Mouse (Mus musculus) hindbrain, embryonic 13.5 days (tissue): ENCODE measurements at regions not wholly inside any gene's neighbourhood (a gene's known extent, or its start where the extent isn't known, plus 50 kb on each side); places are given as distances from the start of the nearest gene placed in this dataset.

Experiments used
- ATAC-seq: fragments of 200-750 bp; cut with Nextera tagmentation; 2 replicates; pipeline ENCODE4 v1.8.0; 2017; ENCODE audit warnings: moderate TSS enrichment; ENCODE audit not compliant: low FRiP score
- H3K27ac ChIP-seq: fragments of 300-500 bp; sonication (generic); 2 replicates; pipeline ENCODE4 v1.5.1; 2015; ENCODE audit warnings: inconsistent platforms, mild to moderate bottlenecking, moderate library complexity
- H3K27me3 ChIP-seq: fragments of 300-500 bp; sonication (generic); 2 replicates; pipeline ENCODE4 v1.6.1; 2015; ENCODE audit warnings: mild to moderate bottlenecking, inconsistent platforms
- H3K36me3 ChIP-seq: fragments of 300-500 bp; sonication (generic); 2 replicates; pipeline ENCODE4 v1.6.1; 2015; ENCODE audit warnings: mild to moderate bottlenecking, inconsistent platforms
- H3K4me1 ChIP-seq: fragments of 300-500 bp; sonication (generic); replicated peaks from 2 replicates; pipeline ENCODE4 v1.6.1; 2015; ENCODE audit warnings: inconsistent platforms
- H3K4me2 ChIP-seq: fragments of 300-500 bp; sonication (generic); 2 replicates; pipeline ENCODE4 v1.6.1; 2015; ENCODE audit warnings: inconsistent platforms, mild to moderate bottlenecking, moderate library complexity
- H3K4me3 ChIP-seq: fragments of 300-500 bp; sonication (generic); 2 replicates; pipeline ENCODE4 v1.5.1; 2015; ENCODE audit warnings: mild to moderate bottlenecking, inconsistent platforms
- H3K9ac ChIP-seq: fragments of 300-500 bp; sonication (generic); 2 replicates; pipeline ENCODE4 v1.6.1; 2015; ENCODE audit warnings: mild to moderate bottlenecking, inconsistent platforms
- H3K9me3 ChIP-seq: fragments of 300-500 bp; sonication (generic); 2 replicates; pipeline ENCODE4 v1.6.1; 2016; ENCODE audit warnings: inconsistent platforms
- WGBS: fragments of 180-500 bp; shearing (Covaris S2); methylation state at CpG from one replicate; pipeline ENCODE4 v1.1.7; 2015; 5-methylcytosine and 5-hydroxymethylcytosine counted together

DNA sequence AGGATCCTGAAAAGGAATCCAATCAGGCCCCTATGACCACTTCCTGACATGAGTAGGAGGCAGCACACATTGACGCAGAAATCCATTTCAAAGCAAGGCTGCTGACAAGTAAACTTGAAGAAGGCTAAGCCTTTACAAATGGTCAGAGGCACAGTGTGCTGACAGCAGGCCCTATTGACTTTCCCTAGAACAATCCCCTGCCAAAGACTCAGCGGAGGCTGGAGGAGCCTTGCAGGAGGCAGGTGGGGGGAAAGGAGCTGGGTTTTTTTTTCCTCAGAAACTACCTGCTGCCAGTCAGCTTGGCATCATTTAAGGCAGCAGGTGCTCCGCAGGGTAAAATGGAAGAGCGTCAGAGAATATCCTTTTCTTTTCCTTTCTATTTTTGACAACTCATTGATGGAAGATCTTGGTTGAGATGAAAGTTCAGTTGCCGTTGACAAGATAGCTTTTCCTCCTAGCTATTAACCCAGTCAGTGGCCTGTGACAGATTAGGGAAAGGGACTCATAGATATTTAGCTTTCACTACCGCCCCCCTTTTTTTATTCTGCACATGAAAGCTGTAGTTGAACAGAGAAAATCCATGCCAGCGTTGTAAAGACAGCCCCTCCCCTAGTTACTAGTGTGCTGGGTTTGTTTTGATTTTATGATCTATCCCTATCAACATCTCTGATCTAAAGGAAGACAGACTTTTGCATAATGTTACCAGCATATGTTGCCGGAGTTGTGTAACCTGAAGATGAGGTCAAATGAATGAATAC is 210.6 kb downstream of the Csnka2ip start:
- Histone ChIP-seq H3K36me3 (no peaks in the 10 kb centered on the region), H3K4me3 (no peak overlapping the region), H3K4me1 (no peaks in the 10 kb centered on the region; the same call in 1 of the 2 replicates), H3K4me2 (no peak overlapping the region), H3K27ac (no peak overlapping the region), H3K27me3 (no peaks in the 10 kb centered on the region), H3K9me3 (no peaks in the 10 kb centered on the region), H3K9ac (no peak overlapping the region)
- WGBS = 46% methylated on average over 8 of the region's 8 CpGs
- no peak for ATAC-seq

DNA sequence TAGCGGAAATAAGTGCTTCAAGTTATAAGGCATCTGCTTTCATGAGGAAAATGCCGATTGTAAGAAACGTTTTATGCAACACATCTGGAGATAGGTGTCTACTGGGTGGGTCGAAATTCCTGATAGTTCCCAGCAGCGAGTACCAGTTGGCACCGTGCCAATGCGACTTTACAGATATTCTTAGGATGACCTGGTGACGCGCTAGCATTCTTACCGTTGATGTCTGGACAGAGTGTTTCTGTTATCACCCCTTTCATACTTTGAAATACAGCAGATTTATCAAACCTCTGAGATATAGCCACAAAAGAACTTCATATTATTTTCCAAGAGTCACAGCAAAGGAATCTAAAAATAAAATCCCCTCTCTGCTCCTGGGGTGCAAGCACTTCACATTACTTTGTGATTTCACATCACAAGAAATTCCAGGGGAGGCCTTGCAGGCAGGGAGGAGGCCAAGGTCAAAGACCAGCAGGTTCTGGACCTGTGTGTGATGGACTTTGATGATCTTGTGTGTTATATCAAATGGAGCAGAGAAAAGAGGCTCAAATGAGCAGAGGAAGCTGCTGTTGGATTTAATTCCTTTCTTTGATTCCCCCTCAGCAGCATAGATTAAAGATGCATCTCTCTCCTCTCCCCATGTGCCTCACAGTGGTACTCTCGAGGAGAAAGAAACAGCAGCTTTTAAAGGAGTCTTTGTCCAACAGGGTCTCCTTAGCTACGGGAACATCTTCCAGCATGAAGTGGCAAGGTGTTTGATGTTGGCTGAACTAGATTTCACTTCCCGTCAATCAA is 233.4 kb downstream of the Csnka2ip start:
- H3K27ac ChIP-seq = no peak overlapping the region
- no peak overlapping the region for H3K4me3 ChIP-seq
- no peaks in the 10 kb centered on the region for H3K9me3 ChIP-seq
- H3K4me2 ChIP-seq = no peak overlapping the region
- WGBS = 87% methylated on average over 13 of the region's 13 CpGs
- ATAC-seq = no peak
- H3K4me1 ChIP-seq = no peaks in the 10 kb centered on the region
- H3K9ac ChIP-seq = no peak overlapping the region
- no peaks in the 10 kb centered on the region for H3K27me3 ChIP-seq
- H3K36me3 ChIP-seq = no peaks in the 10 kb centered on the region

DNA sequence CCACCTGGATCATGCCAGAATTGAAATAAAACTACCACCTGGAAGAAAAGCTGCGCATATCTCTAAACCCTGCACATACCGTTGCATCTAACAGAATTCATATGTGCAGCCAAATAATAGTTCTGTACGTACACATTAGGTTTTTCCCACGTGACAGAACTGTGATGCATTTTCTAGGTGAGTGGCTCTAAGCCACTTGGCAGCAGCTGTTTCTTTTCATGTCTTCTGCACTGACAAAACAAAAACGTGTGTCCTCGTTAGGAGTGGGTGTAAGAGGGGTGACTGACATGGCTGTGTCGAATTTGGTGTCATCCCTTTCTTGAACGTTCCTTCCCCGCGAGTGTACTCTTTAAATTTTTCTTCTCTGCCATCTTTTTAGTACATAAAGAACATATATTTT is 254.3 kb downstream of the Csnka2ip start:
- H3K4me2 ChIP-seq = no peak overlapping the region
- ATAC-seq = no peak
- H3K27ac ChIP-seq = no peak overlapping the region
- no peak overlapping the region for H3K4me3 ChIP-seq
- H3K4me1 ChIP-seq = no peaks in the 10 kb centered on the region
- no peaks in the 10 kb centered on the region for H3K9me3 ChIP-seq
- H3K36me3 ChIP-seq = no peaks in the 10 kb centered on the region
- no peaks in the 10 kb centered on the region for H3K27me3 ChIP-seq
- WGBS = 72% methylated on average over 10 of the region's 10 CpGs
- no peak overlapping the region for H3K9ac ChIP-seq

DNA sequence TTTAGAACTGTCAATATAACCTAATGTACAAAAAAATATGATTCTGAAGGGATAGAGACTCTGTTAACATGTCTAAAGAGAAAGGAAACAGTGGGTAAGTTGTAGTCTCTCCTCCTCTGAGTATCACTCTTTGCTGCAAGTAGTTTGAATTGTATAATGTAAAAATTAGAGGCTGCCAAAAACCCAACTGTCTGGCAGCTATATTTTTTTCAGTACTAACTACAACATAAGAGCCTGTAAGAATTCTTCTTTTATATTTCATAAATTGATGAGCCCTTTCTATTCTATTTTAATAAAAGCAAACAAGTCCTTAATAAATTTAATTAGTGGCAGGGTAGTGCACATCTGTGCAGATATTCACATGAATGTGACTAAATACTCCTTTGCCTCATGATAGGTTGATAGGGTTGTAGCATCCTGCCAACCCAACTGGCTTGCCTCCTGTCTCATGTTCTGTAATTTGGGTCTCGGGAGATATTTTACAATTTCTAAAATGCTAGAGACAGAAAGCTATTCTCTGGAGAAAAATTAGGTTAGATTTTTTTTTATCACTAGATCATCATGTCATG is 269.2 kb downstream of the Csnka2ip start:
- no peak for ATAC-seq
- no peak overlapping the region for H3K4me3 ChIP-seq
- no peaks in the 10 kb centered on the region for H3K9me3 ChIP-seq
- H3K27me3 ChIP-seq = no peaks in the 10 kb centered on the region
- no peak overlapping the region for H3K4me2 ChIP-seq
- H3K9ac ChIP-seq = no peak overlapping the region
- 65% methylated on average over 1 of the region's 1 CpGs for WGBS
- H3K4me1 ChIP-seq = peaks cover 13% of the 10 kb centered on the region
- H3K36me3 ChIP-seq = no peaks in the 10 kb centered on the region
- H3K27ac ChIP-seq = no peak overlapping the region

DNA sequence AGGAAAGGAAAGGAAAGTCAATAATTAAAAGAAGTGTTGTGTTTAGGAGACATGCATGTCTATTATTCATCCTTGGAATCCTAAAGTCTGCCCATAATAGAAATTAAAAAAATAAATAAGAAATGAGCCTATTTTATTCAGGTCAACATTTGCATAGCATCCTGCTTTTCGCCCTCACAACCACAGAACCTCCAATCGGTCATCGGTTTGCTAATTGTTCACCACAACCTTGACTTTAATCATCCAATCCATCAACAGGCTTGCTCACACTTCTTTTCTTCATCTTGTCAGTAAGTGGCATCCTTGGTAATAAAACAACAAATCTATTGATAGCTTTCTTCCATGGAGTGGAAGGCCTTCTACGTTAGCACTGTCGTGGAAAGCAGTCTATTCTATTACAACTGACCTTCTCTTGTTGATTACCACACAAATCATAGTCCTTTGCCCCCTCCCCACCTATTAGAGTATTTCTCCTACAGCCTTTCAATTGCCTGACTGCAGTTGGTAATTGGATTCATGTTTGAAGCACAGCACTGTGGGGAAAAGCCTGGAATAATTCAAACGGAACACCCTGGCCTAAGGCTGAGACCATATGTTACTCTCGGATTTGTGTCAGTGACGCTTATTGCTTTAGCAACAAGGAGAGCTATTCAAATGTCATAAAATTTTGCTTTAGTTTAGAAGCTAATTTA is 269.9 kb downstream of the Csnka2ip start:
- peak; percentile 83 for ATAC-seq
- Histone ChIP-seq H3K36me3 (no peaks in the 10 kb centered on the region), H3K27me3 (no peaks in the 10 kb centered on the region), H3K4me2 (no peak overlapping the region), H3K9ac (no peak overlapping the region), H3K27ac (no peak overlapping the region), H3K4me1 (peaks cover 13% of the 10 kb centered on the region), H3K9me3 (no peaks in the 10 kb centered on the region), H3K4me3 (no peak overlapping the region)
- 43% methylated on average over 8 of the region's 8 CpGs for WGBS

DNA sequence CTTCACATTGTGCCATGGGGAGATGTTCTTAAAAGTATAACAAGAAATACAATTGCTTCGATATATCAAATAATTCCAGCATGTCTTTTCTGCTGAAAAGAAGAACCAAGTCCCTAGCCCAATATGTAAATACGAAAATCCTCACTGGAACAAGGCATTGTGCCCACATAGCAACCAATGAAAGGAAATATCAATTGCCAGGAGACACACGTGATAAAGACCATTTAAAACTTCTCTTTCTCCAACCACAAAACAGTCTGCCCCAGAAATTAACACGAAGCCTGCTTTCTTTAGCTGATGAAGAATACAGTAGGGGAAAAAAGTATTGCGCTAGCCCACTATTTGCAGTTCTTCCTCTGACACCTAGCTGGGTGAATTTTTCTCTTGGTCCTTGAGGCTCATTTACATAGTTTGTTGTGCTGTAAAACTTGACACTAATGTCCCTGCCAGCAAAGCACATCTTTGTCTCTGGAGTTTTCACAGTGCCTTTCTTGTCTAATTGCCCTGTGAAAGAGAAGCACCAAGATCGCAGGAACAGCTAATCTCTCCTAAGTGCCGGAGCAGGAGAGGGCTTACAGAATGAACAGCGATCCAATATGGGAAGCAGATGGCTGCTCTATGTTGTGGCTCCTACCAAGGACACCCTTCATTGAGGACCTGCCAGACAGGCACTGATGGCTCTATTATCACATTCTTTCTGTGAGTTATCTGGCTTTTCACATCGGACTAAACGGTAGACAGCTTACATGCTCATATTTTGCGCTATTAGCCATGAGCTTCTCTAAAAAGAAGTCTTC is 272.7 kb downstream of the Csnka2ip start:
- Histone ChIP-seq H3K4me2 (no peak overlapping the region), H3K27ac (no peak overlapping the region), H3K36me3 (no peaks in the 10 kb centered on the region), H3K9ac (no peak overlapping the region), H3K27me3 (no peaks in the 10 kb centered on the region), H3K4me3 (no peak overlapping the region), H3K4me1 (peaks cover 13% of the 10 kb centered on the region), H3K9me3 (no peaks in the 10 kb centered on the region)
- WGBS = 48% methylated on average over 11 of the region's 11 CpGs
- peak; percentile 81 for ATAC-seq

DNA sequence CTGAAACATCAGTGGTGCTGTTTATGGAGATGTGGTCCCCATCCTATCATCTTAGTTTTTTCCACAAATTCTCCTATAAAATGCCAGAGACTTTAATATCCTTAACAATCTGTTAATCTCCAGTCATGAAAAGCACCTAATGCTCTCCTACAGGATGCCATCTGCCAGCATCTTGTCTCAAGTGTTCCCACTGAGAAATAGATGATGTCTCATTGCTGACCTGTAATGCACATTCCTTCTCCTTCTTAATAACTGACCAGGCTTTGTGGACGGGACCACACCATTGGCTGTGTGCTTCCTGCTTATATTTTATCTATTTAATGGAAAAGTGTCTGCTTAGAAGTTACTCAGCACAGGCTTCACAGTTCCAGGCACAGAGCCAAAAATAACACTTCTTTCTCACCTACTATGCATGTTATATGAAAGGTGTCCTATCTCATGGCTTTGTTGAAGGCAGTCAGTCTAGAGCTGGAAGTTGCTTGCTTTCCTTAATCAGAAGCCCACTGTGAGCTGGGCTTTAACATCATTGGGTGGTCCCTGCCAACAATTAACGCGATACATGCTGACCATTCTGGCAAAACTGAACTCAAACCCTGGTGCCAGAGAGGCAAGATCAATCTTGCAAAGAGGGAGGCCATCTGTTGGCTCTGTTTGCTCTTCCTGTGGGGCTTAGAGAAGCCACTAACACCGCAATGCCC is 283.3 kb downstream of the Csnka2ip start:
- Histone ChIP-seq H3K9me3 (no peaks in the 10 kb centered on the region), H3K36me3 (no peaks in the 10 kb centered on the region), H3K9ac (no peak overlapping the region), H3K27ac (no peak overlapping the region), H3K4me2 (no peak overlapping the region), H3K4me3 (no peak overlapping the region), H3K4me1 (no peaks in the 10 kb centered on the region), H3K27me3 (no peaks in the 10 kb centered on the region)
- WGBS = 79% methylated on average over 4 of the region's 4 CpGs
- ATAC-seq = no peak

DNA sequence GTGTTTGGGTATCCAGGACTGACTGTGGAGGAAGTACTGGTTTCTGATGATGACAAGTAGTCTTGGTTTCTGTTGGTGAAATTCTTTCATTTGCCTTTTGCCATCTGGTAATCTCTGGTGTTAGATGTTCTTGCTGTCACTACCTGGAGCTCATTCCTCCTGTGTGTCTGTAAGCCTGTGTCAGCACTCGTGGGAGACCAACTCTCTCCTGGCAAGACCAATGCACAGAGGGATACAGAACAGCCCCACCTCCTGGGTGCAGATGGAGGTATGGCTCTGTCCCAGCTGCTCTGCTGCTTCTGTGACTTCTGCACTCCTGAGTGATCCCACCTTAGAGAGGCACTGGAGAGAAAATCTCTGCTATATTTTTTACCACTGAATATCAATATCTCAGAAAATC is 285.4 kb downstream of the Csnka2ip start:
- Histone ChIP-seq H3K4me2 (no peak overlapping the region), H3K9ac (no peak overlapping the region), H3K27me3 (no peaks in the 10 kb centered on the region), H3K4me3 (no peak overlapping the region), H3K36me3 (no peaks in the 10 kb centered on the region), H3K4me1 (no peaks in the 10 kb centered on the region), H3K27ac (no peak overlapping the region), H3K9me3 (no peaks in the 10 kb centered on the region)
- no peak for ATAC-seq
- WGBS = 86% methylated on average over 1 of the region's 1 CpGs

DNA sequence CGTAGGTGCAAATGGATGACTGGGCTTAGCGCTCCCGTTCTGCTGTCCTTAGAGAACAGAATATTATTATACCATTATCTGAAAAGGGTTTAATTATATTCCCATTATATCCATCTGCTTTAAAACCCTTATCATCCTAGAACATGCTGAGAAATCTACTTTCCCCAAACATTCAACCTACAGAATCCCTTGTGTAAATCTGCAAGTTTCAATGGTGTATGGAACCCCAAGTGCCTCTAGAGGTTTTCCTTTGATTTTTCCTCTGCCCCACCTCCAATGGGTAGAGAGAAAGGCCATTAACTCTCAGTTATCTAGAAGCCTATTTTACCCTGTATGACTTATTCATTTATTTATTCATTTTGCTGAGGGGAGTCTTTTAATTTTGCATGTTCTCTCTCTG is 308.7 kb downstream of the Csnka2ip start:
- H3K27ac ChIP-seq = no peak overlapping the region
- no peak overlapping the region for H3K4me3 ChIP-seq
- H3K4me1 ChIP-seq = no peaks in the 10 kb centered on the region
- no peak overlapping the region for H3K4me2 ChIP-seq
- H3K36me3 ChIP-seq = no peaks in the 10 kb centered on the region
- H3K9me3 ChIP-seq = no peaks in the 10 kb centered on the region
- ATAC-seq = no peak
- WGBS = 58% methylated on average over 3 of the region's 3 CpGs
- no peak overlapping the region for H3K9ac ChIP-seq
- no peaks in the 10 kb centered on the region for H3K27me3 ChIP-seq

DNA sequence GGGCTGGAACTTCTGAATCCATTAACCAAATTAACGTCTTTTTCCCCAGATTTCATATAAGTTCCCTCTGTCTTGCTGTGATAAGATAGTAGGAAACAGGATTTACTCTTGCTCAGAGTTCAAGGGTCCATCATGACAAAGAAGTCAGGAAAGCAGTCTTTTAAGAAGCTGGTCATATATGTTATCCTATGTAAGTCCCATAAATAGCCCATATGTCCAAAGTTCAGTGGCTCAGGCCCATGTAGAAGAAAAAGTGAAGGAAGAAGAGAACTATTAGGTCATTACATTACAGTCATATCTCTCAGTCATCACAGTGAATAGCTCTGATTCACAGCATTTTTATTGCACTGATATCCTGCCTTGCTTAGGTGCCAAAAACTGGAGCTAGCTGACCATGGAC is 316.9 kb downstream of the Csnka2ip start:
- no peak overlapping the region for H3K9ac ChIP-seq
- H3K4me2 ChIP-seq = no peak overlapping the region
- 88% methylated on average over 1 of the region's 1 CpGs for WGBS

DNA sequence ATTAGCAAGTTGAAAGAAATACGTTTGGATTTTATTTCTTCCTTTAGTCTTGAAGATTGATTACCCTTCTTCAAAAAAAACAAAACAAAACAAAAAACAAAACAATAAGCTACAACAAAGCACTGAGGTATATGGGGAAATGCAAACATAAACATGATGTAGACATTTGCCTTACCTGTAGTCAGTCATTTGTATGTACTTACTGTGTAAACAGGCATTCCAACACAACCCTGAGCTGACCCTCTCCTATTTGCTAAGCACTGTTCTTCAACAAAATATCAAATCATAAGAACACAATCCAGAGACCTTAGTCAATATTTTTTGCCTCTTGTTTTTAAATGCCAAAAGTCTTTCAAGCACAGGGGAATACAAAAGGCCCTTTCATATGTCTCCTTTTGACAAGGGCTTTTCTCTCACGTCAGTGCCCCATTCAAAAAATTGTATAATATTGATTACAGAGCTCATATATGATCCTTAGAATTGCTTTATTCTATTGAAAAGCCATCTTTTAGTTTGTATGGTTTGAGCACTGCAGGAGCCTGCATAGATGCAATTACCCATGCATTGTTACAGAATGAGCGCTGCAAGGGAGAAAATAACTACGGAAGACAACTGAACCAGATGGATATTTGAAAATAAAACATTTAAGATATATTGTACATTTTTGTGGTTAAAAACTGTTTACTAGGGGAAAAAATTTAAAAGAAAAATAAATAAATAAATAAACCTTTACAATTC is 326.2 kb downstream of the Csnka2ip start:
- H3K4me3 ChIP-seq = no peak overlapping the region
- no peak overlapping the region for H3K9ac ChIP-seq
- no peaks in the 10 kb centered on the region for H3K27me3 ChIP-seq
- H3K36me3 ChIP-seq = no peaks in the 10 kb centered on the region
- peak overlapping the region; percentile 30; the same call in 1 of the 2 replicates for H3K27ac ChIP-seq
- H3K4me1 ChIP-seq = peaks cover 9% of the 10 kb centered on the region
- no peak overlapping the region for H3K4me2 ChIP-seq
- H3K9me3 ChIP-seq = no peaks in the 10 kb centered on the region
- 24% methylated on average over 4 of the region's 4 CpGs for WGBS
- 0 out of 2 replicates have a peak, but pooled peaks have one; percentile 43 for ATAC-seq

More for the DNA sequence above, 316.9 kb downstream of the Csnka2ip start:
- Histone ChIP-seq H3K27me3 (no peaks in the 10 kb centered on the region), H3K9me3 (no peaks in the 10 kb centered on the region), H3K27ac (no peak overlapping the region), H3K4me1 (no peaks in the 10 kb centered on the region), H3K4me3 (no peak overlapping the region), H3K36me3 (no peaks in the 10 kb centered on the region)
- no peak for ATAC-seq
